Mouse (Mus musculus) hindbrain, embryonic 16.5 days (tissue): ENCODE results near the gene Nat8f1. TPM values are rescaled to one million over a fixed set of nuclear protein-coding genes. Genes with fewer than 3 reads are reported as not detected.

ENCODE experiments used
- ATAC-seq: fragments of 200-750 bp; cut with Nextera tagmentation; 2 replicates; pipeline ENCODE4 v1.8.0; 2017; ENCODE audit warnings: moderate TSS enrichment, moderate library complexity
- H3K27ac ChIP-seq: fragments of 300-500 bp; sonication (generic); 2 replicates; pipeline ENCODE4 v1.5.1; 2014; ENCODE audit warnings: low read depth, mild to moderate bottlenecking, control low read depth, low read length, moderate library complexity
- H3K27me3 ChIP-seq: fragments of 300-500 bp; sonication (generic); replicated peaks from 2 replicates; pipeline ENCODE4 v1.6.1; 2014; ENCODE audit warnings: low read length; ENCODE audit not compliant: control insufficient read depth, insufficient read depth
- H3K36me3 ChIP-seq: fragments of 300-500 bp; sonication (generic); 2 replicates; pipeline ENCODE4 v1.6.1; 2014; ENCODE audit warnings: mild to moderate bottlenecking, low read length, moderate library complexity, mixed read lengths; ENCODE audit not compliant: control insufficient read depth, insufficient read depth
- H3K4me1 ChIP-seq: fragments of 300-500 bp; sonication (generic); 2 replicates; pipeline ENCODE4 v1.6.1; 2014; ENCODE audit warnings: low read depth, low read length; ENCODE audit not compliant: control insufficient read depth, insufficient read depth
- H3K4me2 ChIP-seq: fragments of 300-500 bp; sonication (generic); 2 replicates; pipeline ENCODE4 v1.6.1; 2014; ENCODE audit warnings: mild to moderate bottlenecking, low read length, control low read depth, moderate library complexity
- H3K4me3 ChIP-seq: fragments of 300-500 bp; sonication (generic); 2 replicates; pipeline ENCODE4 v1.5.1; 2014; ENCODE audit warnings: mild to moderate bottlenecking, low read length, control low read depth, moderate library complexity
- H3K9ac ChIP-seq: fragments of 300-500 bp; sonication (generic); 2 replicates; pipeline ENCODE4 v1.6.1; 2014; ENCODE audit warnings: low read depth, mild to moderate bottlenecking, control low read depth, low read length, moderate library complexity
- H3K9me3 ChIP-seq: fragments of 300-500 bp; sonication (generic); 2 replicates; pipeline ENCODE4 v1.6.1; 2014; ENCODE audit warnings: mild to moderate bottlenecking, low read length, moderate library complexity; ENCODE audit not compliant: control insufficient read depth
- WGBS: fragments of 180-500 bp; shearing (Covaris S2); extraction: QIAGEN DNeasy Blood & Tissue Kit; methylation state at CpG from one replicate; pipeline ENCODE4 v1.1.7; 2014; 5-methylcytosine and 5-hydroxymethylcytosine counted together
- polyA plus RNA-seq: library from polyadenylated mRNA; unstranded; fragments of >200 nt; fragmentation: Nextera tagmentation; extraction: Ambion mirVana; gene quantifications from 2 replicates; pipeline ENCODE4 v1.2.1, GENCODE M21; 2015

Gene Nat8f1
- polyA plus RNA-seq, 1 experiment from 2014 or later, result 20.4 TPM

DNA sequence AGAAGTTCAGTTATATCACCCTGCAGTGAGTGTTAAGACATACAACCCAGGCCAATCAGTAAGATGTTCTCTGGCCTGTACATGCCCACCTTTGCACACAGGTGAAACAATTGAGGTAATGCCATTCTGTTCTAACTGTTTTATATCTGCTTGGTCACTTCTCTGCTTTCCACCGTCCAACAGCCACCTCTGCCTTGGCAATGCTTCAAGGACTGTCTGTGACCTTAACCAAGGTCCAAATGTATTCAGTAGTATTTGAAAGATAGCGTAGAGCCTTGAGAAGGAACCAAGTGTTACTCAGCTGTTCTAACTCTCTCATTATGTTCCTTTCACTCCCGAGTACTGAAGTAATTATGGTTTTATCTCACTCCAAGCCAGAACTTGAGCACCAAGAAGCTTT is 52.9 kb downstream of the Nat8f1 start:
- ATAC-seq, result no peak
- H3K4me1 ChIP-seq, result no peaks in the 10 kb centered on the region
- H3K4me2 ChIP-seq, result no peak overlapping the region
- H3K4me3 ChIP-seq, result no peak overlapping the region
- no peaks in the 10 kb centered on the region for H3K27me3 ChIP-seq
- H3K27ac ChIP-seq, result no peak overlapping the region
- H3K9ac ChIP-seq, result no peak overlapping the region
- 69% methylated on average over 3 of the region's 3 CpGs for WGBS
- no peaks in the 10 kb centered on the region for H3K36me3 ChIP-seq
- no peaks in the 10 kb centered on the region for H3K9me3 ChIP-seq

DNA sequence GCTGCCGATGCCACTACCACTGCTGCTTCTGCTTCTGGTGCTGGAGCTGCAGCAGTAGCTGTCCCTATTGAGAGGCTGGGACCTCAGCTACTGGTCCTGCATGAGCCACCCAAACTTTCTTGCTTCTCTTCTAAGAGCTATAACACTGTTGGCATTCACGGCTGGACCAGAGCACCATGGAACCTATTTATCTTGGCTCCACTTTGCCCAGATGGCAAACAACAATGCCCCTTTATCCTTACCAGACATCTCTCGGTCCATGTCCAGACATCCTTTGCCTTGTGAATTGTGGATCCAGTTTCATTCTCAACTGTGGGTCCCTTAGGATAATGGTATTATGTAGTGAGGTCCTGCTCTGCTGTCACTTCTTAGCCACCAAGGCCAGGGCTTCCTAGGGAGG is 54.2 kb downstream of the Nat8f1 start:
- Histone ChIP-seq H3K27me3 (no peaks in the 10 kb centered on the region), H3K4me1 (no peaks in the 10 kb centered on the region), H3K27ac (no peak overlapping the region), H3K9ac (no peak overlapping the region), H3K9me3 (no peaks in the 10 kb centered on the region), H3K4me2 (no peak overlapping the region), H3K4me3 (no peak overlapping the region), H3K36me3 (no peaks in the 10 kb centered on the region)
- no peak for ATAC-seq
- 83% methylated on average over 3 of the region's 3 CpGs for WGBS

Other genes starting within 250 kb of the Nat8f1 start
- gene Nat8f7, start 202.5 kb downstream of the Nat8f1 start, polyA plus RNA-seq, result 0.08 TPM in 1 of 2 replicates, not detected in the other
- 0.23 and 0.35 TPM in 2 replicates for gene Nat8f3, start 149.9 kb downstream of the Nat8f1 start, polyA plus RNA-seq
- not detected in 2 replicates for gene Nat8f6, start 94.7 kb downstream of the Nat8f1 start, polyA plus RNA-seq
- 0.36 TPM in 1 of 2 replicates, not detected in the other for gene Nat8f5, start 94.7 kb downstream of the Nat8f1 start, polyA plus RNA-seq
- 0.23 TPM in 1 of 2 replicates, not detected in the other for gene Nat8, start 83.6 kb downstream of the Nat8f1 start, polyA plus RNA-seq
- not detected in 2 replicates for gene Nat8f2, start 46.5 kb downstream of the Nat8f1 start, polyA plus RNA-seq
- gene Nat8f4, start 10.8 kb downstream of the Nat8f1 start, polyA plus RNA-seq, result 7.4 and 7.7 TPM in 2 replicates
- 49.3 and 53.3 TPM in 2 replicates for gene Tprkb, start 3.8 kb downstream of the Nat8f1 start, polyA plus RNA-seq
- gene Dusp11, start 46.0 kb upstream of the Nat8f1 start, polyA plus RNA-seq, result 40.7 and 46.7 TPM in 2 replicates
- not detected in 2 replicates for gene Figla, start 100.5 kb upstream of the Nat8f1 start, polyA plus RNA-seq
- 132 and 139 TPM in 2 replicates for gene Add2, start 113.0 kb upstream of the Nat8f1 start, polyA plus RNA-seq